Mouse (Mus musculus) olfactory bulb, adult 2 months (tissue): ENCODE measurements around the gene Tgfb1. TPM values are rescaled to one million over a fixed set of nuclear protein-coding genes. Genes with fewer than 3 reads are reported as not detected.

Source experiments
- H3K27ac ChIP-seq: fragments of 200-500 bp; 2 replicates; pipeline ENCODE4 v1.5.1; 2012; ENCODE audit warnings: low read depth, low read length; ENCODE audit not compliant: insufficient read depth
- H3K4me1 ChIP-seq: fragments of 200-500 bp; 2 replicates; pipeline ENCODE4 v1.6.1; 2012; ENCODE audit warnings: low read length; ENCODE audit not compliant: control insufficient read depth, insufficient read depth
- H3K4me3 ChIP-seq: fragments of 200-500 bp; 2 replicates; pipeline ENCODE4 v1.5.1; 2012; ENCODE audit warnings: mild to moderate bottlenecking, low read depth, low read length, moderate library complexity; ENCODE audit not compliant: insufficient read depth
- CTCF ChIP-seq: fragments of 200-500 bp; IDR thresholded peaks from 2 replicates; pipeline ENCODE4 v1.5.1; 2012; ENCODE audit warnings: low read depth, mild to moderate bottlenecking, low read length, moderate library complexity; ENCODE audit not compliant: insufficient read depth
- POLR2A ChIP-seq: fragments of 200-500 bp; IDR thresholded peaks from 2 replicates; pipeline ENCODE4 v1.6.1; 2012; ENCODE audit warnings: mild to moderate bottlenecking, low read depth, low read length, moderate library complexity; ENCODE audit not compliant: insufficient read depth
- WGBS: fragments of 180-500 bp; shearing (Covaris S2); methylation state at CpG from one replicate; pipeline ENCODE4 v1.1.7; 2018; 5-methylcytosine and 5-hydroxymethylcytosine counted together
- polyA plus RNA-seq: library from polyadenylated mRNA; stranded (reverse); fragments of >200 nt; gene quantifications from 2 replicates; pipeline ENCODE4 v1.2.4, GENCODE M21; 2012; ENCODE audit warnings: low replicate concordance; ENCODE audit not compliant: missing spikeins, insufficient read depth, insufficient read length

Tgfb1 gene
- polyA plus RNA-seq, 1 experiment, result not detected

GRCm38 (mm10) chr7:25652244-25652759 is 34.5 kb upstream of the Tgfb1 start:
- TF ChIP-seq CTCF (no peak), POLR2A (no peak)
- Histone ChIP-seq H3K27ac (no peak overlapping the region), H3K4me1 (peaks cover 22% of the 10 kb centered on the region), H3K4me3 (no peak overlapping the region)
- WGBS, result 92% methylated on average over 12 of the region's 12 CpGs

- TF ChIP-seq CTCF, result no peak
- TF ChIP-seq POLR2A, result no peak
- Histone ChIP-seq H3K4me1 (peaks cover 16% of the 10 kb centered on the region), H3K27ac (no peak overlapping the region), H3K4me3 (no peak overlapping the region)
- 74% methylated on average over 11 of the region's 11 CpGs for WGBS
These were observed 31.0 kb upstream of the Tgfb1 start for GRCm38 (mm10) chr7:25655601-25656428.

GRCm38 (mm10) chr7:25657785-25658184 is 29.0 kb upstream of the Tgfb1 start:
- Histone ChIP-seq H3K27ac (no peak overlapping the region), H3K4me1 (peaks cover 16% of the 10 kb centered on the region)
- WGBS, result 21% methylated on average over 10 of the region's 10 CpGs

GRCm38 (mm10) chr7:25658657-25659472 is 27.9 kb upstream of the Tgfb1 start, which contains the start of the genes Bckdha and Exosc5:
Gene Bckdha, minus strand, starts transcription at chr7:25658981.
Gene Exosc5, plus strand, starts transcription at chr7:25659164.
- peak within 1 kb of the TSS; percentile 96 for H3K27ac ChIP-seq
- peak; percentile 57 for TF ChIP-seq POLR2A
- no peak for TF ChIP-seq CTCF
- H3K4me3 ChIP-seq, result peak within 1 kb of the TSS; percentile 80
- under 1% methylated on average over 50 of the region's 50 CpGs for WGBS
- peaks cover 14% of the 10 kb centered on the region for H3K4me1 ChIP-seq

More at GRCm38 (mm10) chr7:25657785-25658184, 29.0 kb upstream of the Tgfb1 start:
- TF ChIP-seq POLR2A, result no peak
- TF ChIP-seq CTCF, result no peak
- peak overlapping the region; percentile 62 for H3K4me3 ChIP-seq

GRCm38 (mm10) chr7:25666381-25666780 is 20.4 kb upstream of the Tgfb1 start:
- Histone ChIP-seq H3K4me3 (no peak overlapping the region), H3K4me1 (no peaks in the 10 kb centered on the region), H3K27ac (no peak overlapping the region)
- WGBS, result 89% methylated on average over 8 of the region's 8 CpGs
- TF ChIP-seq CTCF (no peak), POLR2A (no peak)

GRCm38 (mm10) chr7:25669158-25669557 is 17.6 kb upstream of the Tgfb1 start:
- no peak overlapping the region for H3K27ac ChIP-seq
- no peaks in the 10 kb centered on the region for H3K4me1 ChIP-seq
- no peak overlapping the region for H3K4me3 ChIP-seq
- WGBS, result 93% methylated on average over 10 of the region's 10 CpGs
- TF ChIP-seq POLR2A (no peak), CTCF (no peak)

- H3K27ac ChIP-seq, result no peak overlapping the region
- 81% methylated on average over 9 of the region's 9 CpGs for WGBS
- no peak overlapping the region for H3K4me3 ChIP-seq
- H3K4me1 ChIP-seq, result 0 out of 2 replicates have a peak, but pooled peaks cover 2% of the 10 kb centered on the region
- no peak for TF ChIP-seq POLR2A
- no peak for TF ChIP-seq CTCF
These were observed 17.2 kb upstream of the Tgfb1 start for GRCm38 (mm10) chr7:25669631-25670030.

- H3K27ac ChIP-seq, result no peak overlapping the region
- TF ChIP-seq CTCF (no peak), POLR2A (no peak)
- 89% methylated on average over 4 of the region's 4 CpGs for WGBS
- H3K4me1 ChIP-seq, result 0 out of 2 replicates have a peak, but pooled peaks cover 2% of the 10 kb centered on the region
- H3K4me3 ChIP-seq, result no peak overlapping the region
These were observed 16.7 kb upstream of the Tgfb1 start for GRCm38 (mm10) chr7:25670096-25670495.
